Mouse (Mus musculus): ENCODE measurements around the gene Efna3.

GRCm38 (mm10) chr3:89337062-89337720, 14.4 kb upstream of the Efna3 start:
- TF ChIP-seq CTCF (IDR thresholded peaks at IDR 0.05; ENCODE audit: insufficient read depth, low read depth, low read length), result no peak
- TF ChIP-seq POLR2A (IDR thresholded peaks at IDR 0.05; ENCODE audit: insufficient read depth, low read depth, low read length), result no peak
